Mouse (Mus musculus) neural tube, embryonic 12.5 days (tissue): Measurements from ENCODE around the gene Snap25. TPM values are rescaled to one million over a fixed set of nuclear protein-coding genes. Genes with fewer than 3 reads are reported as not detected.

ENCODE experiments used
- ATAC-seq: fragments of 200-750 bp; cut with Nextera tagmentation; 2 replicates; pipeline ENCODE4 v1.8.0; 2017; ENCODE audit warnings: low read depth, mild to moderate bottlenecking, moderate TSS enrichment, moderate library complexity; ENCODE audit not compliant: low FRiP score
- H3K27ac ChIP-seq: fragments of 300-500 bp; sonication (generic); 2 replicates; pipeline ENCODE4 v1.5.1; 2016
- H3K27me3 ChIP-seq: fragments of 300-500 bp; sonication (generic); replicated peaks from 2 replicates; pipeline ENCODE4 v1.6.1; 2016; ENCODE audit warnings: mild to moderate bottlenecking
- H3K36me3 ChIP-seq: fragments of 300-500 bp; sonication (generic); 2 replicates; pipeline ENCODE4 v1.6.1; 2016; ENCODE audit warnings: mild to moderate bottlenecking
- H3K4me1 ChIP-seq: fragments of 300-500 bp; sonication (generic); 2 replicates; pipeline ENCODE4 v1.6.1; 2016
- H3K4me2 ChIP-seq: fragments of 300-500 bp; sonication (generic); replicated peaks from 2 replicates; pipeline ENCODE4 v1.6.1; 2016; ENCODE audit warnings: mild to moderate bottlenecking
- H3K4me3 ChIP-seq: fragments of 300-500 bp; sonication (generic); 2 replicates; pipeline ENCODE4 v1.5.1; 2016
- H3K9ac ChIP-seq: fragments of 300-500 bp; sonication (generic); 2 replicates; pipeline ENCODE4 v1.6.1; 2016; ENCODE audit warnings: mild to moderate bottlenecking
- H3K9me3 ChIP-seq: fragments of 300-500 bp; sonication (generic); 2 replicates; pipeline ENCODE4 v1.6.1; 2016; ENCODE audit warnings: mild to moderate bottlenecking
- WGBS: fragments of 180-500 bp; shearing (Covaris S2); methylation state at CpG from one replicate; pipeline ENCODE4 v1.1.7; 2016; 5-methylcytosine and 5-hydroxymethylcytosine counted together
- polyA plus RNA-seq: library from polyadenylated mRNA; unstranded; fragments of >200 nt; fragmentation: Nextera tagmentation; extraction: Ambion mirVana; gene quantifications from 2 replicates; pipeline ENCODE4 v1.2.1, GENCODE M21; 2016

Snap25 gene
- polyA plus RNA-seq, 1 experiment from 2014 or later = 90.8 TPM

- no peak for ATAC-seq
- Histone ChIP-seq H3K4me2 (no peak overlapping the region), H3K36me3 (no peaks in the 10 kb centered on the region), H3K9ac (no peak overlapping the region), H3K27ac (no peak overlapping the region), H3K4me3 (no peak overlapping the region), H3K4me1 (peaks cover 17% of the 10 kb centered on the region; the same call in 1 of the 2 replicates), H3K9me3 (no peaks in the 10 kb centered on the region), H3K27me3 (no peaks in the 10 kb centered on the region)
- 84% methylated on average over 11 of the region's 11 CpGs for WGBS
These were observed 30.9 kb upstream of the Snap25 start for GRCm38 (mm10) chr2:136682146-136682860.

- no peaks in the 10 kb centered on the region for H3K4me1 ChIP-seq
- no peak overlapping the region for H3K4me2 ChIP-seq
- H3K9me3 ChIP-seq = no peaks in the 10 kb centered on the region
- no peaks in the 10 kb centered on the region for H3K27me3 ChIP-seq
- no peak for ATAC-seq
- H3K36me3 ChIP-seq = no peaks in the 10 kb centered on the region
- H3K9ac ChIP-seq = no peak overlapping the region
- H3K27ac ChIP-seq = no peak overlapping the region
- WGBS = 79% methylated on average over 3 of the region's 3 CpGs
- no peak overlapping the region for H3K4me3 ChIP-seq
These were observed 27.1 kb upstream of the Snap25 start for GRCm38 (mm10) chr2:136686195-136686594.

- WGBS = 88% methylated on average over 4 of the region's 4 CpGs
- ATAC-seq = no peak
- Histone ChIP-seq H3K27me3 (no peaks in the 10 kb centered on the region), H3K4me2 (no peak overlapping the region), H3K36me3 (no peaks in the 10 kb centered on the region), H3K9ac (no peak overlapping the region), H3K9me3 (no peaks in the 10 kb centered on the region), H3K27ac (no peak overlapping the region), H3K4me1 (no peaks in the 10 kb centered on the region), H3K4me3 (no peak overlapping the region)
These were observed 25.9 kb upstream of the Snap25 start for GRCm38 (mm10) chr2:136687316-136687715.

- H3K27me3 ChIP-seq = no peaks in the 10 kb centered on the region
These were observed 23.8 kb upstream of the Snap25 start for GRCm38 (mm10) chr2:136689476-136689875.

GRCm38 (mm10) chr2:136691681-136692080 is 21.6 kb upstream of the Snap25 start:
- 91% methylated on average over 1 of the region's 1 CpGs for WGBS
- no peak overlapping the region for H3K9ac ChIP-seq
- no peaks in the 10 kb centered on the region for H3K27me3 ChIP-seq

More at GRCm38 (mm10) chr2:136689476-136689875, 23.8 kb upstream of the Snap25 start:
- Histone ChIP-seq H3K4me1 (no peaks in the 10 kb centered on the region), H3K4me2 (no peak overlapping the region), H3K4me3 (no peak overlapping the region), H3K27ac (no peak overlapping the region), H3K36me3 (no peaks in the 10 kb centered on the region), H3K9me3 (no peaks in the 10 kb centered on the region), H3K9ac (no peak overlapping the region)
- no peak for ATAC-seq
- WGBS = 78% methylated on average over 4 of the region's 4 CpGs

GRCm38 (mm10) chr2:136699429-136700227 is 13.6 kb upstream of the Snap25 start:
- no peak overlapping the region for H3K9ac ChIP-seq

More at GRCm38 (mm10) chr2:136691681-136692080, 21.6 kb upstream of the Snap25 start:
- Histone ChIP-seq H3K36me3 (no peaks in the 10 kb centered on the region), H3K27ac (no peak overlapping the region), H3K4me3 (no peak overlapping the region), H3K4me2 (no peak overlapping the region), H3K4me1 (no peaks in the 10 kb centered on the region), H3K9me3 (no peaks in the 10 kb centered on the region)
- ATAC-seq = no peak

GRCm38 (mm10) chr2:136703376-136703775 is 9.9 kb upstream of the Snap25 start:
- Histone ChIP-seq H3K4me2 (no peak overlapping the region), H3K27me3 (no peaks in the 10 kb centered on the region), H3K9me3 (no peaks in the 10 kb centered on the region), H3K4me3 (no peak overlapping the region), H3K9ac (no peak overlapping the region), H3K4me1 (no peaks in the 10 kb centered on the region), H3K36me3 (no peaks in the 10 kb centered on the region), H3K27ac (no peak overlapping the region)
- WGBS = 82% methylated on average over 2 of the region's 2 CpGs
- no peak for ATAC-seq

More at GRCm38 (mm10) chr2:136699429-136700227, 13.6 kb upstream of the Snap25 start:
- H3K9me3 ChIP-seq = no peaks in the 10 kb centered on the region
- H3K27me3 ChIP-seq = no peaks in the 10 kb centered on the region
- 81% methylated on average over 3 of the region's 3 CpGs for WGBS
- no peak overlapping the region for H3K27ac ChIP-seq
- H3K36me3 ChIP-seq = no peaks in the 10 kb centered on the region
- no peaks in the 10 kb centered on the region for H3K4me1 ChIP-seq
- H3K4me3 ChIP-seq = no peak overlapping the region
- no peak overlapping the region for H3K4me2 ChIP-seq
- ATAC-seq = no peak

- Histone ChIP-seq H3K4me2 (peak overlapping the region; percentile 74; the same call in 1 of the 2 replicates), H3K27me3 (no peaks in the 10 kb centered on the region), H3K9me3 (no peaks in the 10 kb centered on the region), H3K4me3 (no peak overlapping the region), H3K9ac (no peak overlapping the region), H3K4me1 (peaks cover 13% of the 10 kb centered on the region), H3K36me3 (no peaks in the 10 kb centered on the region), H3K27ac (no peak overlapping the region)
- WGBS = 43% methylated on average over 3 of the region's 3 CpGs
- no peak for ATAC-seq
These were observed 2.1 kb upstream of the Snap25 start for GRCm38 (mm10) chr2:136711155-136711554.

- 0 out of 2 replicates have a peak, but pooled peaks have one; percentile 17 for ATAC-seq
These were observed 1.4 kb upstream of the Snap25 start for GRCm38 (mm10) chr2:136711746-136712440.

GRCm38 (mm10) chr2:136712441-136713015 is 725 bp upstream of the Snap25 start:
- Histone ChIP-seq H3K27me3 (no peaks in the 10 kb centered on the region), H3K4me3 (peak overlapping the region; percentile 33), H3K9ac (peak overlapping the region; percentile 65), H3K27ac (no peak overlapping the region), H3K36me3 (no peaks in the 10 kb centered on the region), H3K4me1 (peaks cover 13% of the 10 kb centered on the region), H3K4me2 (peak overlapping the region; percentile 74), H3K9me3 (no peaks in the 10 kb centered on the region)
- WGBS = under 1% methylated on average over 13 of the region's 13 CpGs
- peak; percentile 6; the same call in 1 of the 2 replicates for ATAC-seq

More at GRCm38 (mm10) chr2:136711746-136712440, 1.4 kb upstream of the Snap25 start:
- H3K9ac ChIP-seq = peak overlapping the region; percentile 65
- H3K4me1 ChIP-seq = peaks cover 13% of the 10 kb centered on the region
- H3K27me3 ChIP-seq = no peaks in the 10 kb centered on the region
- H3K36me3 ChIP-seq = no peaks in the 10 kb centered on the region
- peak overlapping the region; percentile 33 for H3K4me3 ChIP-seq
- WGBS = 4% methylated on average over 28 of the region's 28 CpGs
- no peak overlapping the region for H3K27ac ChIP-seq
- peak overlapping the region; percentile 74 for H3K4me2 ChIP-seq
- no peaks in the 10 kb centered on the region for H3K9me3 ChIP-seq

- WGBS = under 1% methylated on average over 22 of the region's 22 CpGs
- peak; percentile 78 for ATAC-seq
- H3K36me3 ChIP-seq = no peaks in the 10 kb centered on the region
- H3K4me1 ChIP-seq = peaks cover 13% of the 10 kb centered on the region
- no peaks in the 10 kb centered on the region for H3K9me3 ChIP-seq
- H3K4me2 ChIP-seq = peak overlapping the region; percentile 74
- H3K4me3 ChIP-seq = peak overlapping the region; percentile 62
- no peaks in the 10 kb centered on the region for H3K27me3 ChIP-seq
- peak overlapping the region; percentile 65 for H3K9ac ChIP-seq
- H3K27ac ChIP-seq = peak overlapping the region; percentile 37; the same call in 1 of the 2 replicates
These were observed 757 bp downstream of the Snap25 start for GRCm38 (mm10) chr2:136714008-136714411.
